14 mouse cellular contexts compared by ENCODE assay signal in genomic region chr6:125479359-125479758, GRCm38 (mm10). TPM values are rescaled to one million over a fixed set of nuclear protein-coding genes. Genes with fewer than 3 reads are reported as not detected.
DNase-seq lines count a peak whose midpoint lies in the region; ATAC-seq and TF ChIP-seq lines count a peak whose summit lies in the region.
"Had no signal": no experiment of that assay in that cellular context is flagged by ENCODE, and none has a peak within 500 bp of the region (broad histone marks: within the 10 kb centered on the region; RNA-seq: fewer than 3 reads in every experiment).

No protein-coding gene starts in this region.

- intact Hi-C loops in gastrocnemius, adult 2 months (cut with DNase I), result no loop called here

- H3K9ac ChIP-seq in liver, embryonic 12.5 days, result no peak overlapping the region
- H3K9ac ChIP-seq in midbrain, embryonic 14.5 days (replicated peaks; ENCODE audit: low read length), result no peak overlapping the region
- H3K9ac ChIP-seq: limb, embryonic 13.5 days had no signal

- peaks cover 98% of the 10 kb centered on the region for H3K4me1 ChIP-seq in liver, embryonic 12.5 days
- H3K4me1 ChIP-seq in midbrain, embryonic 14.5 days (ENCODE audit: control insufficient read depth, insufficient read depth, low read length), result peaks cover 10% of the 10 kb centered on the region; the same call in 1 of the 2 replicates

- no peaks in the 10 kb centered on the region for H3K27me3 ChIP-seq in liver, embryonic 12.5 days (replicated peaks)
- no peaks in the 10 kb centered on the region for H3K27me3 ChIP-seq in midbrain, embryonic 14.5 days (ENCODE audit: control insufficient read depth, insufficient read depth, low read length)
- H3K27me3 ChIP-seq: limb, embryonic 13.5 days had no signal

- TF ChIP-seq CTCF in gastrocnemius, adult 2 months (IDR thresholded peaks at IDR 0.05), result no peak

- peak overlapping the region; percentile 16 for H3K27ac ChIP-seq in gastrocnemius, adult 2 months
- 0 out of 2 replicates have a peak overlapping the region, but pooled peaks have one; percentile 81 for H3K27ac ChIP-seq in liver, embryonic 12.5 days
- no peak overlapping the region for H3K27ac ChIP-seq in midbrain, embryonic 14.5 days (replicated peaks; ENCODE audit: low read depth, low read length)
- H3K27ac ChIP-seq: limb, embryonic 13.5 days had no signal

- no peak for DNase-seq in gastrocnemius, adult 2 months
- DNase-seq in gastrocnemius, adult 8-10 months (ENCODE audit: low spot score in 2 of 2), result no peak
- no peak for DNase-seq in liver
- peak; percentile 13 for DNase-seq in thymus, postnatal 14 days
- DNase-seq in thymus, postnatal 10 days (ENCODE audit: low spot score in 2 of 2), result no peak
- no peak for DNase-seq in ovary, adult 18-20 months (ENCODE audit: low spot score)
- no peak for DNase-seq in midbrain, embryonic 14.5 days
- DNase-seq: cerebellum, adult 11-12 months; heart, adult 2 months; heart, postnatal 4 days; kidney, postnatal 14 days; layer of hippocampus, postnatal 36 days had no signal

- H3K9me3 ChIP-seq in liver, embryonic 12.5 days (replicated peaks), result no peaks in the 10 kb centered on the region
- H3K9me3 ChIP-seq in midbrain, embryonic 14.5 days (ENCODE audit: control insufficient read depth, low read length), result no peaks in the 10 kb centered on the region
- H3K9me3 ChIP-seq: limb, embryonic 13.5 days had no signal

- 69% methylated on average over 9 of the region's 9 CpGs for WGBS in liver, embryonic 12.5 days (ENCODE audit: insufficient replicate concordance)
- 92% methylated on average over 9 of the region's 9 CpGs for WGBS in midbrain, embryonic 14.5 days

- H3K36me3 ChIP-seq in liver, embryonic 12.5 days, result no peaks in the 10 kb centered on the region
- no peaks in the 10 kb centered on the region for H3K36me3 ChIP-seq in midbrain, embryonic 14.5 days (ENCODE audit: control insufficient read depth, insufficient read depth, low read length)
- H3K36me3 ChIP-seq: limb, embryonic 13.5 days had no signal

- no peak overlapping the region for H3K4me2 ChIP-seq in liver, embryonic 12.5 days
- H3K4me2 ChIP-seq in midbrain, embryonic 14.5 days (ENCODE audit: low read length), result no peak overlapping the region
- H3K4me2 ChIP-seq: limb, embryonic 13.5 days had no signal

- no peak overlapping the region for H3K4me3 ChIP-seq in gastrocnemius, adult 2 months
- no peak overlapping the region for H3K4me3 ChIP-seq in liver, embryonic 12.5 days
- H3K4me3 ChIP-seq in midbrain, embryonic 14.5 days (replicated peaks; ENCODE audit: low read depth, low read length), result no peak overlapping the region
- H3K4me3 ChIP-seq: heart, adult 2 months; limb, embryonic 13.5 days had no signal

- ATAC-seq in liver, embryonic 12.5 days, result no peak
- no peak for ATAC-seq in midbrain, embryonic 14.5 days (ENCODE audit: low FRiP score, low TSS enrichment)

RNA-seq across cellular contexts. Expression of gene Cd9, which starts 15.2 kb away (rescaled TPM):
- 10 to 100 TPM; 19.1 to 30.7 TPM for total RNA-seq in gastrocnemius, adult 2 months (2021)
- 10 to 100 TPM; 10.5 to 19.3 (median 15.0) TPM for total RNA-seq in gastrocnemius, adult 8-10 months (2022)
- polyA plus RNA-seq in liver, embryonic 12.5 days (2016; fragmentation: Nextera tagmentation; extraction: Ambion mirVana), result 88.3 and 93.3 TPM in 2 replicates
- 59.8 and 66.5 TPM in 2 replicates for polyA plus RNA-seq in midbrain, embryonic 14.5 days (2014; fragmentation: Nextera tagmentation; extraction: Ambion mirVana)
